Mouse (Mus musculus): ENCODE data around the gene Gm14412. TPM values are rescaled to one million over a fixed set of nuclear protein-coding genes. Genes with fewer than 3 reads are reported as not detected.
"Not testable (repeated sequence)": the region's sequence is repeated elsewhere in the genome, so short reads cannot be mapped to it uniquely, and the experiment has no call there.

The Gm14412 gene
- 1 to 10 TPM in 5 of 26 experiments, under 1 TPM in 10, not detected in 11; 0.39 to 1.9 (median 0.73) TPM for total RNA-seq (2018; cell fraction: chromatin; rRNA removed)
- under 1 TPM in 3 of 26 experiments, not detected in 23; 0.09 to 0.11 (median 0.09) TPM for total RNA-seq (2018; cell fraction: cytosol; rRNA removed)
- total RNA-seq (2018; cell fraction: nucleus; rRNA removed), result 1 to 10 TPM in 1 of 26 experiments, under 1 TPM in 1, not detected in 24; 0.45 to 1.1 TPM
- 0.20 TPM in 1 of 3 replicates, not detected in the others for polyA plus RNA-seq (2018)

GRCm38 (mm10) chr2:177324257-177324733 is at the start of gene Gm14412:
Gene Gm14412, minus strand, starts transcription at chr2:177324307.
- H3K79me2 ChIP-seq (ENCODE audit: inconsistent target); H3K27ac ChIP-seq; H3K4me3 ChIP-seq (ENCODE audit: inconsistent target); H3K36me3 ChIP-seq (ENCODE audit: inconsistent target): not testable (repeated sequence)
- WGBS (ENCODE audit: missing documents), result 81% methylated on average over 2 of the region's 2 CpGs

GRCm38 (mm10) chr2:177329661-177330292 is 5.7 kb upstream of the Gm14412 start:
- H3K4me3 ChIP-seq (ENCODE audit: inconsistent target); H3K79me2 ChIP-seq (ENCODE audit: inconsistent target): not testable (repeated sequence)
- WGBS (ENCODE audit: missing documents), result 84% methylated on average over 3 of the region's 4 CpGs

DNA sequence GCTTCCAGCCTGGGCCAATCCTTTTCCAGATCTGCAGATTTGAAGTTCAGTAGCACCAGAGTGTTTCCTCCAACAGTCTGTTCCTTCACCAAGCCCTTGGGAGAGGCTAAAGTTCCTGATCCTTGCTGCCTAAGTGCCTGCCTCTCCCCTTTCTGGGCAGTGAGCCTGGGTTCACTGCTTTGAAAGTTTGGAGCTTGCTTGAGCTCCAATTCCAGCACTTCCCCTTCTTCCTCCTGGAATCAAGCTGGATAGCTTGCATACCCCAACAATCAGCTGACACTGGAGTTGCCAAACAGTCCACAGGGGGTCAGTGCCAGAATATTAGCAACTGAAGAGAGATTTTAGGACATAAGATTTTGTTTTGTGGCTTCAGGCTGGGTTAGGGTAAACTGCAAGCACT is 2.7 kb downstream of the Gm14412 start:
- not testable (repeated sequence) for H3K27ac ChIP-seq; H3K79me2 ChIP-seq (ENCODE audit: inconsistent target); H3K4me3 ChIP-seq (ENCODE audit: inconsistent target); H3K36me3 ChIP-seq (ENCODE audit: inconsistent target)

More at GRCm38 (mm10) chr2:177329661-177330292, 5.7 kb upstream of the Gm14412 start:
- not testable (repeated sequence) for H3K27ac ChIP-seq; H3K36me3 ChIP-seq (ENCODE audit: inconsistent target)

DNA sequence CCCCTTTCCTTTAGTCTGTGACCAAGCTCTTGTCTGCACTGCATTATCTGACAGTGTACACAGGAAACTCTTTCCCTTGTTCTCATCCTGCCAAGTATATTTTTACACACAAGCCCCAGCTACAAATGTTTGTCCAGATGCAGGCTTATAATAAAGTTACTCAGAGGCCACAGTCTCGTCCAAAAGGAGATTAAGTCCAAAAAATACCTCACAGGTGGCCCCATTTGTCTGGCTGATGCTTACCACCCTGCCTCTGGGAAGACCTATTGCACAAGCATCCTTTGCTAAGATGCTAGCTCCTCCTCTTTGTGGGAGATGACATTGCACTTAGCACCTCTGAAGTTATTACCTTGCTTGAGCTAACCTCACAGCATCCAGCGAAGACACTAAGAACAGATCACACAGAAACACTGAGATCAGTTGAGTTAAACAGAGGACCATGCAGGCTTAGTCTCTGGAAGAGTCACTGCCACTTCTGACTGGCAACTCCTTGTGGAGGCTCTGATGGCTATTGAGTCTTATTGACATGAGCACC is 3.3 kb downstream of the Gm14412 start:
- WGBS (ENCODE audit: missing documents), result 61% methylated on average over 2 of the region's 2 CpGs
- not testable (repeated sequence) for H3K4me3 ChIP-seq (ENCODE audit: inconsistent target); H3K79me2 ChIP-seq (ENCODE audit: inconsistent target)

GRCm38 (mm10) chr2:177318996-177319395 is 5.1 kb downstream of the Gm14412 start:
- no peaks in the 10 kb centered on the region for H3K79me2 ChIP-seq (ENCODE audit: inconsistent target)
- no peak overlapping the region for H3K4me3 ChIP-seq (ENCODE audit: inconsistent target)
- no peaks in the 10 kb centered on the region for H3K36me3 ChIP-seq (ENCODE audit: inconsistent target)
- H3K27ac ChIP-seq, result no peak overlapping the region
- WGBS (ENCODE audit: missing documents), result 90% methylated on average over 1 of the region's 1 CpGs

More for the DNA sequence above, 3.3 kb downstream of the Gm14412 start:
- H3K36me3 ChIP-seq (ENCODE audit: inconsistent target); H3K27ac ChIP-seq: not testable (repeated sequence)

DNA sequence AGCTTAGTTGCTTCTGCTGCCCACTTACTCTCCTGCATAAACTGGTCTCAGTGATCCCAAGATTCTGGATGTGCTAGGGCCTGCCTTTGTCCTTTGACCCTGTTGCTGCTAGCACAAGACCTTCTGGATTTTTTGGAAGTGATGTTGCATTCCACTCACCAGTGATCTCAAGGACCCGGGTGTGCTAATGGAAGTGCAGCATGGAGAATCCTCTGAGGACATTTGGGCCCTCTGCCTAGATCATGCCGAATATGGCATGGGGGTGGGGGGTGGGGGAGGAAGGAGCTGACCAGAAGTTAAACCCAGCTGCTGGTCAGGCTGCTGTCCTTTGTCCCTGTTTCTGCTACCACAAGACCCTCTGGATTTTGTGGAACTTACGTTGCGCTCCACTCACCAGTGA is 14.5 kb downstream of the Gm14412 start:
- WGBS (ENCODE audit: missing documents), result 100% methylated on average over 2 of the region's 4 CpGs
- H3K27ac ChIP-seq; H3K4me3 ChIP-seq (ENCODE audit: inconsistent target); H3K79me2 ChIP-seq (ENCODE audit: inconsistent target); H3K36me3 ChIP-seq (ENCODE audit: inconsistent target): not testable (repeated sequence)

- H3K27ac ChIP-seq; H3K4me3 ChIP-seq (ENCODE audit: inconsistent target); H3K36me3 ChIP-seq (ENCODE audit: inconsistent target); H3K79me2 ChIP-seq (ENCODE audit: inconsistent target): not testable (repeated sequence)
- no CpG with 5 or more reads among the region's 2 CpGs for WGBS (ENCODE audit: missing documents)
Observed at GRCm38 (mm10) chr2:177304980-177305379, 19.1 kb downstream of the Gm14412 start.

GRCm38 (mm10) chr2:177283701-177284100 is 40.4 kb downstream of the Gm14412 start:
- 40% methylated on average over 2 of the region's 3 CpGs for WGBS (ENCODE audit: missing documents)
- H3K4me3 ChIP-seq (ENCODE audit: inconsistent target); H3K79me2 ChIP-seq (ENCODE audit: inconsistent target); H3K27ac ChIP-seq; H3K36me3 ChIP-seq (ENCODE audit: inconsistent target): not testable (repeated sequence)

GRCm38 (mm10) chr2:177277754-177278153 is 46.4 kb downstream of the Gm14412 start:
- not testable (repeated sequence) for H3K79me2 ChIP-seq (ENCODE audit: inconsistent target); H3K27ac ChIP-seq; H3K4me3 ChIP-seq (ENCODE audit: inconsistent target); H3K36me3 ChIP-seq (ENCODE audit: inconsistent target)
- 67% methylated on average over 1 of the region's 2 CpGs for WGBS (ENCODE audit: missing documents)

- WGBS (ENCODE audit: missing documents), result 69% methylated on average over 2 of the region's 2 CpGs
Observed at GRCm38 (mm10) chr2:177272237-177272636, 51.9 kb downstream of the Gm14412 start.

GRCm38 (mm10) chr2:177266936-177267335 is 57.2 kb downstream of the Gm14412 start, which contains the start of gene Gm14409:
Gene Gm14409, minus strand, starts transcription at chr2:177267036.
- not testable (repeated sequence) for H3K36me3 ChIP-seq (ENCODE audit: inconsistent target); H3K4me3 ChIP-seq (ENCODE audit: inconsistent target); H3K27ac ChIP-seq; H3K79me2 ChIP-seq (ENCODE audit: inconsistent target)
- no CpG with 5 or more reads among the region's 2 CpGs for WGBS (ENCODE audit: missing documents)

More at GRCm38 (mm10) chr2:177272237-177272636, 51.9 kb downstream of the Gm14412 start:
- not testable (repeated sequence) for H3K79me2 ChIP-seq (ENCODE audit: inconsistent target); H3K4me3 ChIP-seq (ENCODE audit: inconsistent target); H3K27ac ChIP-seq; H3K36me3 ChIP-seq (ENCODE audit: inconsistent target)

Other genes with a start within 250 kb of the Gm14412 start
- not detected in 3 replicates for gene Gm14401, start 250.0 kb downstream of the Gm14412 start, polyA plus RNA-seq (2018)
- gene Gm14410, start 117.9 kb downstream of the Gm14412 start, polyA plus RNA-seq (2018), result 13.7 to 15.9 TPM (median 15.7 TPM) in 3 replicates
- 0.33 TPM in 1 of 3 replicates, not detected in the others for gene Gm14409, start 57.3 kb downstream of the Gm14412 start, polyA plus RNA-seq (2018)
- gene Gm14418, start 74.0 kb upstream of the Gm14412 start, polyA plus RNA-seq (2018), result 0.79 to 3.2 TPM (median 1.7 TPM) in 3 replicates
- 5.7 to 13.1 TPM (median 7.6 TPM) in 3 replicates for gene Zfp970, start 140.4 kb upstream of the Gm14412 start, polyA plus RNA-seq (2018)
- 4.4 to 11.0 TPM (median 5.6 TPM) in 3 replicates for gene Gm14403, start 173.9 kb upstream of the Gm14412 start, polyA plus RNA-seq (2018)